Mouse (Mus musculus) liver, embryonic 15.5 days (tissue): ENCODE measurements at regions not wholly inside any gene's neighbourhood (a gene's known extent, or its start where the extent isn't known, plus 50 kb on each side); places are given as distances from the start of the nearest gene placed in this dataset.

ENCODE experiments used
- ATAC-seq: fragments of 200-750 bp; cut with Nextera tagmentation; 2 replicates; pipeline ENCODE4 v1.8.0; 2017; ENCODE audit warnings: moderate number of reproducible peaks, mild to moderate bottlenecking, moderate library complexity; ENCODE audit not compliant: insufficient read depth
- H3K27ac ChIP-seq: fragments of 300-500 bp; sonication (generic); replicated peaks from 2 replicates; pipeline ENCODE4 v1.5.1; 2015; ENCODE audit warnings: mild to moderate bottlenecking, inconsistent platforms
- H3K27me3 ChIP-seq: fragments of 300-500 bp; sonication (generic); 2 replicates; pipeline ENCODE4 v1.6.1; 2015; ENCODE audit warnings: mild to moderate bottlenecking, inconsistent platforms
- H3K36me3 ChIP-seq: fragments of 300-500 bp; sonication (generic); replicated peaks from 2 replicates; pipeline ENCODE4 v1.6.1; 2015; ENCODE audit warnings: moderate library complexity, mild to moderate bottlenecking, inconsistent platforms
- H3K4me1 ChIP-seq: fragments of 300-500 bp; sonication (generic); replicated peaks from 2 replicates; pipeline ENCODE4 v1.6.1; 2015; ENCODE audit warnings: inconsistent platforms
- H3K4me2 ChIP-seq: fragments of 300-500 bp; sonication (generic); 2 replicates; pipeline ENCODE4 v1.6.1; 2015; ENCODE audit warnings: moderate library complexity, mild to moderate bottlenecking, inconsistent platforms
- H3K4me3 ChIP-seq: fragments of 300-500 bp; sonication (generic); replicated peaks from 2 replicates; pipeline ENCODE4 v1.5.1; 2015; ENCODE audit warnings: mild to moderate bottlenecking, inconsistent platforms
- H3K9ac ChIP-seq: fragments of 300-500 bp; sonication (generic); 2 replicates; pipeline ENCODE4 v1.6.1; 2015; ENCODE audit warnings: moderate library complexity, mild to moderate bottlenecking, inconsistent platforms
- H3K9me3 ChIP-seq: fragments of 300-500 bp; sonication (generic); replicated peaks from 2 replicates; pipeline ENCODE4 v1.6.1; 2016; ENCODE audit warnings: inconsistent platforms
- WGBS: fragments of 180-500 bp; shearing (Covaris S2); methylation state at CpG from one replicate; pipeline ENCODE4 v1.1.7; 2015; ENCODE audit warnings: mixed read lengths; ENCODE audit not compliant: insufficient replicate concordance; 5-methylcytosine and 5-hydroxymethylcytosine counted together

DNA sequence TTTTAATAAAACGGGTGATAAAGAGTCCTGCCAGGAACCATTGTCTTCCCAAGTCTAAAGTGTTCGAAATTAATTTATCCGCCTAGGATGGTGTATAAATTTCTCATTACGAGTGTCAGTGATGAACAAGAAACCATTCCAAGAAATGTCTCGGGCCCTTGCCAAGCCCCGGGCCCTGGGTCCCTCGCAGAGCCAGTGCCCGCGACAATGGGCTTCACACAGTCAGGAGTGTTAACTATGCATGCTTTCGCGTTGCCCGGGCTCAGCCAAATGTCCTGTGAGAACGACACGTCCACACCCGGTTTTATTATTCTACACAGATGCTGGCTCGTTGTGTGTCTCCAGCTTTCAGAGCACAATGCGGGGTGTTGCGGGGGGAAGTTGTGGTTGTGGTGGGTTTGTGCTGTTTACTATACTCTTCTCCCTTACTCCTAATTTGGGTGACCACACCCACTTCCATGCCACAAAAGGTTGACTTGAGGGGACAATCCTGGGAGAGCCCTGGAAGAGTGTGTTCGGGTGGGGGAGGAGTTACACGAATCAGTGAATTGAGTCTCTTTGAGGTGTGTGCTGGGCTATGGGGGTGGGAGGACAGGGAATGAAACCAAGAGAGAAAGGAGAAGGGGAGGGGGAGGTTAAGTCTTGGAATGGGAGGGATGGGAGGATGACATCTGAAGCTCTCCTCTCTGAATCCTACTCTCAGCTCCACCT, 166.5 kb downstream of the Inhbb start:
- ATAC-seq: no peak
- no peak overlapping the region for H3K4me2 ChIP-seq
- no peaks in the 10 kb centered on the region for H3K9me3 ChIP-seq
- no peak overlapping the region for H3K27ac ChIP-seq
- WGBS: 67% methylated on average over 20 of the region's 20 CpGs
- no peak overlapping the region for H3K4me3 ChIP-seq
- H3K36me3 ChIP-seq: no peaks in the 10 kb centered on the region
- no peaks in the 10 kb centered on the region for H3K4me1 ChIP-seq
- no peaks in the 10 kb centered on the region for H3K27me3 ChIP-seq
- H3K9ac ChIP-seq: no peak overlapping the region

DNA sequence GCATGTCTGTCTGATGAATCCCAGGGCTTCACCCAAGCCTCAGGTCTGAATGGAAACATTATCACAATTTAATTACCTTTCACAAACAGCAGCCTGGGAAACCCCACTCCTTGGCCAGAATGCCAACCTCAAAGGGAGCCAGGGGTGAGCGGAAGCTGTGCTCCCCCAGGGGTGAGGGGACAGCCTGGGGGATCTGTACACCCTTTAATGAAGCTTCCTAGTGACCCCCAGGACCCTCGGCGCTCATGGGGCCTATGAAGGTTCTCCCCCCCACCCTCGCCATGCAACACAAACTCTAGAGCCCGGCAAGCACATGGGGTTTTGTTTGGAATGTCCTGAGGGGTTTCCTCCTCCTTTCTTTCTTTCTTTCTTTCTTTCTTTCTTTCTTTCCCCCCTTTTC, 167.1 kb downstream of the Inhbb start:
- Histone ChIP-seq H3K36me3 (no peaks in the 10 kb centered on the region), H3K9ac (no peak overlapping the region), H3K4me3 (no peak overlapping the region), H3K9me3 (no peaks in the 10 kb centered on the region), H3K4me2 (no peak overlapping the region), H3K27me3 (no peaks in the 10 kb centered on the region), H3K4me1 (no peaks in the 10 kb centered on the region), H3K27ac (no peak overlapping the region)
- ATAC-seq: no peak
- 69% methylated on average over 5 of the region's 5 CpGs for WGBS

DNA sequence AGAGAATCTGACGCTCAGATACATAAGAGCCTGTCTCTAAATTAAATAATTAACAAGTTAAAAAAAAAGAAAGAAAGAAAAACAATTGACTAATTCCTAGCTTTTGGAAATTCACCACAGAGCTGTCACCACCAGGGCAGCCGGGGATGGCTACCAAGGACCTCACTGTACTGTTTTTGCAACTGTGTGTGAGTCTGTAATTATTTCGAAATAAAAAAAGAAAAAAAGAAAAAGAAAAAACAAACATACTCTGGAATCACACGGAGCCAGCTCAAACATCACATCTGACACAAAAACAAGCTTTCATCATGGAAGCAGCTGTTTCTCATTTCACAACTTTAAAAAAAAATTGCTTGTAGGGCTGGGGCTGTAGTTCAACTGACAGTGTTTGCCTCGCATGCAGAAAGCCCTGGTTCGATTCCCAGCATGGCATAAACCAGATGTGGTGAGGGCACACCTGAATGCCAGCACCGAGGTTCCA, 168.6 kb downstream of the Inhbb start:
- 49% methylated on average over 7 of the region's 7 CpGs for WGBS
- no peaks in the 10 kb centered on the region for H3K9me3 ChIP-seq
- no peak overlapping the region for H3K4me2 ChIP-seq
- ATAC-seq: no peak
- H3K36me3 ChIP-seq: no peaks in the 10 kb centered on the region
- no peaks in the 10 kb centered on the region for H3K27me3 ChIP-seq
- no peak overlapping the region for H3K27ac ChIP-seq
- H3K4me3 ChIP-seq: no peak overlapping the region
- H3K9ac ChIP-seq: no peak overlapping the region
- H3K4me1 ChIP-seq: no peaks in the 10 kb centered on the region

DNA sequence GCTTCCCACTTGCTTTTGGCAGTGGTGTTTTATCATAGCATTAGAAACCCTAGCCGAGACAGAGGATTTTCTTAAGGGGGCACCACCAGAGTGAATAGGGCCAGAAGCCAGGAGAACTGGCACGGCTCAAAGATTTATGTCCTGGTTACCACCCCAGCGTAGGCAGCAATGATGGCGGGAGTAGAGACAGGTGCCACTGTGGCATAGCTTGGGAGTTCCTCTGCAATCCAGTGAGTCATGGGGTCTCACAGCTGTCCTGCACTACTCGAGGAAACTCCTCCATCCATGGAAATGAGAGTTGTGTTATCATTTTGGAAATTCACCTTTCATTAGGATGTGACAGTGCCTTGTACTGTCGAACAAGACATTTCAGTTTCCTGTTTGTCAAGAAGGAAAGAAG, 169.6 kb downstream of the Inhbb start:
- no peaks in the 10 kb centered on the region for H3K9me3 ChIP-seq
- H3K4me1 ChIP-seq: no peaks in the 10 kb centered on the region
- no peaks in the 10 kb centered on the region for H3K36me3 ChIP-seq
- no peak overlapping the region for H3K27ac ChIP-seq
- no peak overlapping the region for H3K9ac ChIP-seq
- no peak overlapping the region for H3K4me2 ChIP-seq
- ATAC-seq: no peak
- WGBS: 63% methylated on average over 6 of the region's 6 CpGs
- no peaks in the 10 kb centered on the region for H3K27me3 ChIP-seq
- H3K4me3 ChIP-seq: no peak overlapping the region

DNA sequence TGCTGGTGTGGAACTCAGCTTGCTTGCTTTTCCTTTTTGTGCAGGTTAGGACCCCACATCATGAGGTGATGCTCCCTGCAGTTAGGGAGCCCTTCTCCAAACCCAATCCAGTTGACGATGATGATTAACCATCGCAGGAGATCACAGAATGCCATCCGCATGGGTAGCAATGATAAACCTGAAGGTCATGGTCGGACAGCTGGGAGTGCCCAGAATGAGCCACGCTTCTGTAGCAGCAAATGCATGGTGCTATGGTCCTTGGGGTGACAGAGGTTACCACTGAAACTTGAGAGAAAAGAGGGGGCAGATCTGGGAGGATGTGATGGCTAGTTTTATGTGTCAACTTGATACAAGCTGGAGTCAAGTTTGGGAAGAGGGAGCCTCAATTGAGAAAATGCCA, 170.3 kb downstream of the Inhbb start:
- Histone ChIP-seq H3K27me3 (no peaks in the 10 kb centered on the region), H3K4me2 (no peak overlapping the region), H3K4me1 (no peaks in the 10 kb centered on the region), H3K27ac (no peak overlapping the region), H3K9ac (no peak overlapping the region), H3K36me3 (no peaks in the 10 kb centered on the region), H3K9me3 (no peaks in the 10 kb centered on the region), H3K4me3 (no peak overlapping the region)
- WGBS: 67% methylated on average over 5 of the region's 5 CpGs
- no peak for ATAC-seq

DNA sequence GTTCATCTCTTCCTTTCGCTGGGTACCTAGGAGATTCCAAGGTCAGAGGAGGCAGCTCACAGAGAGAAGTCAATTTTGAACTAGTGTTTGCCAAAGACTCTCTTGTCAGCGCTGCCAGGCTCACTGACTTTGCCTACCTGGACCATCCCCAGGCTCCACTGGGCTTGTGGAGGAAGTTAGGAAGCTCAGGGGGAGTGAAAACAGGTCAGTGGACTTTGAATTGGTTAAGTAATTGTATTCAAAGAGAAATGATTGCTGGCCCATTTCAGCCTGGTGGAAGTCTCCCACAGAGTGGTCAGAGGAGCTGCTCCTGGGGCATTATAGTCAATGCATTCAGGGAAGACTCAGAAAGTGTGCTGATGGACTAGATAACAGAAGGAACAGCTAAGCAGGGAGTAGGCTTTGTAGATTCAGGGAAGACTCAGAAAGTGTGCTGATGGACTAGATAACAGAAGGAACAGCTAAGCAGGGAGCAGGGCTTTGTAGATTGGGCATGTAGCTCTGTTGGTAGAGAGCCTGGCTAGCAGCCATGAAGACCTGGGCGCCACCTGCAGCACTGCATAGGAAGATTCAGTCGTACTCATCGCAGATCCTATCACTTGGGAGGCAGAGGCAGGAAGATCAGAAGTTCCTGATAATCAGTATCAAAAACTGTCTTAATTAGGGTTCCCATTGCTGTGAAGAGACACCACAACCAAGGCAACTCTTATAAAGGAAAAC, 173.1 kb downstream of the Inhbb start:
- H3K27ac ChIP-seq: no peak overlapping the region
- H3K4me3 ChIP-seq: no peak overlapping the region
- ATAC-seq: no peak
- no peak overlapping the region for H3K4me2 ChIP-seq
- WGBS: 63% methylated on average over 5 of the region's 5 CpGs
- H3K9me3 ChIP-seq: no peaks in the 10 kb centered on the region
- no peak overlapping the region for H3K9ac ChIP-seq
- H3K4me1 ChIP-seq: no peaks in the 10 kb centered on the region
- H3K36me3 ChIP-seq: no peaks in the 10 kb centered on the region
- no peaks in the 10 kb centered on the region for H3K27me3 ChIP-seq

DNA sequence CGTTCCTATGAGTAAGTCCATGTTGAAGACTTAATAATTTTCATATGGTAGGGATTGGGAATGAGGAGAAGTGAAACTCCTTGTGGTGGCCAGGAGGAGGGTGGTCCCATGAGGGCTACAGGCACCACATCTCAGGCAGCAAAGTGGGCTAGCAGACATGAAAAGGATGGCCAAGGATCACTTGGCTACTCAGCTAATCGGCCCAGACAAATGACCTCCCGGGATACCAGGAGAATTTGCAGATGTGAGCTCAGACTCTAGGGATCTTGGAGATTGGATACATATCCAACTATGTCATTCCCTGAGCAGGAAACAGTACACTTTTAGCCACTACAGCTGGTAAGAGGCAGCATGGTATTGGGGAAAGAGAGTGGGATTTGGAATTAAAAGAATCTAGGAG, 174.9 kb downstream of the Inhbb start:
- no peak for ATAC-seq
- Histone ChIP-seq H3K4me3 (no peak overlapping the region), H3K27ac (no peak overlapping the region), H3K36me3 (no peaks in the 10 kb centered on the region), H3K27me3 (no peaks in the 10 kb centered on the region), H3K4me1 (no peaks in the 10 kb centered on the region), H3K9ac (no peak overlapping the region), H3K4me2 (no peak overlapping the region), H3K9me3 (no peaks in the 10 kb centered on the region)
- 69% methylated on average over 3 of the region's 3 CpGs for WGBS

DNA sequence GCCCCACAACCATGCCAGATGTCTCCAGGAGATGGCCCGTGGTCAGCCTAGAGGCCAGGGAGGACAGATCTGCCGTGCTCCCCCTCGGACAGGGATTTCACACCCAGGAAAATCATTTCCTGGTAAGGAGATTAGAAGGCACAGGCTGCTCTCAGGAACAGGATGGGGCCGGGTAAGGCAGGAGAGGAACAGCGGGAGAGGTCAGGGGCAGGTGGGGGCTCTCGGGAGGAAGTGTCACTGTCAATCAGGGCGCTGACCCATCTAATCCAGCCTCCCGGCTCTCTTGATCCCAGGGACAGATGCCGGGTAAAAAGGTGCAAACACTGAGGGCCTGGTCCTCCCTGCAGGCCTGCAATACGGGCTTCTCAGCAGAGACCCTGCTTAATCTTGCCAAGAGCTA, 183.6 kb downstream of the Inhbb start:
- H3K9me3 ChIP-seq: no peaks in the 10 kb centered on the region
- H3K4me1 ChIP-seq: no peaks in the 10 kb centered on the region
- H3K27ac ChIP-seq: no peak overlapping the region
- ATAC-seq: no peak
- H3K4me3 ChIP-seq: no peak overlapping the region
- H3K9ac ChIP-seq: no peak overlapping the region
- no peaks in the 10 kb centered on the region for H3K27me3 ChIP-seq
- WGBS: 46% methylated on average over 10 of the region's 10 CpGs
- H3K36me3 ChIP-seq: no peaks in the 10 kb centered on the region
- H3K4me2 ChIP-seq: no peak overlapping the region

DNA sequence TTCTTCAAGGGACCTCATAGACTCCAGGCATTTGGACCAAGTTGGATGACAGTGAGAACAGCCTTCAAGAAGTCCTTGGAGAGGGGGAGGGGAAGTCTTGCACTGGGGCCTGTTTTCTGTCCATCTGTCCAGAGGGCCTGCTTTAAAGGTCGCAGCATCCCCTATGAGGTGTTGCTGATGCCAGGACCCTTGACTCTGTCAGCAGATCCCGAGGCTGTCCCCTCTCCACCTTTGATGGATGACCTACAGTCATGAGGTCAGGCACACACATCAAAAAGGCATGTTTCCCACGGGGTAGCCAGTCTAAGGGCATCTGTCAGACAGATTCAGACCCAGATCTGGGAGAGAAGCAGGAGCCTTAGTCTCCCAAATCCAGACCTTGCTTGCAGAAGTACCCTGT, 183.4 kb upstream of the Gli2 start:
- Histone ChIP-seq H3K4me1 (no peaks in the 10 kb centered on the region), H3K27ac (no peak overlapping the region), H3K9me3 (no peaks in the 10 kb centered on the region), H3K27me3 (no peaks in the 10 kb centered on the region), H3K36me3 (no peaks in the 10 kb centered on the region), H3K9ac (no peak overlapping the region), H3K4me2 (no peak overlapping the region), H3K4me3 (no peak overlapping the region)
- 29% methylated on average over 3 of the region's 3 CpGs for WGBS
- no peak for ATAC-seq

DNA sequence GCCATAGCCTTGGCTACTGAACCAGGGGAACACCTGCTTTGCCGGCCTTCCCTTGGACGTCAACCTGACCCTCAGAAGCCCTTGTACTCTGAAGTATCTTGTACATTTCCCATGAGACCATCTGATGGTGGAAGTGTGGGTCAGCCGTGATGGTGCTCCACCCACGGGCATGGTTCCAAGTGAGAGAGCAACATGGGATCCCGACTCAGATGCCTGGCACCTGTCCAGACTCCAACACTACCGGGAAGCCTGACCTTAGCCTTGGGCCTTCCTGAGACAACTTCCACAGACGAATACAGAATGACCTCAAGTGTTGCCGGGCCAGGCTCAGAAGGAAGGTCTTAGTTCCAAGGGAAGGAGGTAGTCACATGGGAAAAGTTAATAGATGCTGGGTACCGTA, 181.0 kb upstream of the Gli2 start:
- 67% methylated on average over 9 of the region's 9 CpGs for WGBS
- no peak for ATAC-seq
- no peaks in the 10 kb centered on the region for H3K27me3 ChIP-seq
- no peaks in the 10 kb centered on the region for H3K36me3 ChIP-seq
- no peak overlapping the region for H3K4me3 ChIP-seq
- no peak overlapping the region for H3K9ac ChIP-seq
- no peak overlapping the region for H3K27ac ChIP-seq
- no peaks in the 10 kb centered on the region for H3K9me3 ChIP-seq
- no peak overlapping the region for H3K4me2 ChIP-seq
- no peaks in the 10 kb centered on the region for H3K4me1 ChIP-seq

DNA sequence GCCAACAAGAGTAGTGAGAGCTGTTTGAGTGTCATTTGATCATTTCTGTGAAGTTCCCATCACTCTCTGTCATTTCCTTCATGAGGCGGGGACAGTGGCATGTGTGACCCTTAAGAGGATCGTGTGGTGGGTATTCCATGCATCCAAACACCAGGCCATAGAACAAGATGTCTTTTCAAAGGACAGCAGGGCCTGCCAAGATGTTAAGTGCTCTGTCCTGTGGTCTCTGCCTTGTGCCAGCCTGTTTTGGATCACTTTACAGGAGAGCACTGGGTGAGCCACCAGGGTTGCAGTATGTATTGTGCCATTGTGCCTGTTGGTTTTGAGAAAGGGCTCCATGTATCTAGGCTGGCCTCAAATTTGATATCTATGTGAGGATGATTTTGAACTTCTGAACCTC, 173.6 kb upstream of the Gli2 start:
- ATAC-seq: no peak
- no peaks in the 10 kb centered on the region for H3K9me3 ChIP-seq
- no peak overlapping the region for H3K9ac ChIP-seq
- H3K36me3 ChIP-seq: no peaks in the 10 kb centered on the region
- no peak overlapping the region for H3K27ac ChIP-seq
- no peak overlapping the region for H3K4me3 ChIP-seq
- H3K4me2 ChIP-seq: no peak overlapping the region
- H3K4me1 ChIP-seq: no peaks in the 10 kb centered on the region
- no peaks in the 10 kb centered on the region for H3K27me3 ChIP-seq
- WGBS: 56% methylated on average over 2 of the region's 2 CpGs

DNA sequence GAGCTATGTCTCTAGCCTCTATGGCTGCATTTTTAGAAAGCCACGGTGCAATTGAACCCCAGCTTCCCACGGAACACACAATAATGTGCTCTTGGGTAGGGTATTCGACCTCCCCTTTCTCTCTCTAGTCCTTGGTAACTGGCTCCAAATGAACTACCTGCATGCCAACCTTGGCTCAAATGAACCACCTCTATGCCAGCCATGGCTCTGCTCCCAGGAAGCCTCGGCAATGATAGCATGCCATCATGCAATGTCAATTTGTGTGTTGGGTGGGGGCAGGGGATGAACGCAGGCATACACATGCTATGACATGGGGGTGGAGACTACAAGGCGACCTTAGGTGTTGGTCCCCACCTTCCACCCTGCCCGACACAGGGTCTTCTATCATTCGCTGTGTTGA, 170.5 kb upstream of the Gli2 start:
- Histone ChIP-seq H3K27me3 (no peaks in the 10 kb centered on the region), H3K9ac (no peak overlapping the region), H3K4me1 (no peaks in the 10 kb centered on the region), H3K27ac (no peak overlapping the region), H3K9me3 (no peaks in the 10 kb centered on the region), H3K4me2 (no peak overlapping the region), H3K36me3 (no peaks in the 10 kb centered on the region), H3K4me3 (no peak overlapping the region)
- no peak for ATAC-seq
- WGBS: 65% methylated on average over 8 of the region's 8 CpGs
